Mouse (Mus musculus): ENCODE measurements at regions not wholly inside any gene's neighbourhood (a gene's known extent, or its start where the extent isn't known, plus 50 kb on each side); places are given as distances from the start of the nearest gene placed in this dataset.

- no peak for TF ChIP-seq ZNF384 (IDR thresholded peaks at IDR 0.05; ENCODE audit: low read depth, low read length)
- no peak for TF ChIP-seq MAFK (IDR thresholded peaks at IDR 0.05; ENCODE audit: insufficient read depth, low read depth, low read length)
Observed at GRCm38 (mm10) chr13:119140436-119140835, 288.0 kb upstream of the Paip1 start.

Data from ES-E14 (cell line).